Mouse (Mus musculus): ENCODE data around the gene Nxf1. TPM values are rescaled to one million over a fixed set of nuclear protein-coding genes. Genes with fewer than 3 reads are reported as not detected.
A peak's percentile ranks its signal among the peaks of the same experiment; 100 is the strongest.

The Nxf1 gene
- polyA plus RNA-seq, 1 experiment from 2014 or later: 182 TPM

- no peak for DNase-seq (ENCODE audit: low spot score)
These were observed 60.1 kb downstream of the Nxf1 start for GRCm38 (mm10) chr19:8817001-8817400.

DNA sequence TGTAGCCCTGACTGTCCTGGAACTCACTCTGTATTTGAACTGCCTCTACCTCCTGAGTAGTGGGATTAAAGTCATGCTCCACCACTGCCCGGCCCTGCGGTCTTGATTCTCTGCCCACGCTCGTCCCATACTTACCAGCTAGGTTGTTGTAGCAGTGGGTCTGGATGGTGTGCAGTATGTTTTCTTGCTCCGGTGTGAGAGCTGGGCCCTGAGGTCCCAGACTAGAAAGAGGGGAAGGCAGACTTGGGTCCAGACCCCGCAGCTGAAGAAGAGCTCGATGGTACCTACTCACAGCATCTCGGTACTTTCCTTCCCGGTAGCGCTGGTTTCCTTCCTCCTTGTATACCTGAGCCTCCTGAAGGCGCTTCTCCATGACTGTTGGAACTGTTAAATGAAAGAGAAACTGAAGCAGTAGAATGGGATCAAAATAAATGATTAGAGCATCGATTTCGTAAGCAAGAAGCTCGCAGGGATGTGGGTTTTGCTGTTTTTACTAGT, 61.5 kb downstream of the Nxf1 start:
- peak; percentile 18 for DNase-seq (ENCODE audit: low spot score)

- peak; percentile 97 for DNase-seq (ENCODE audit: low spot score)
These were observed 62.1 kb downstream of the Nxf1 start, which contains the start of gene Ttc9c for GRCm38 (mm10) chr19:8818801-8819595. TSS of gene Ttc9c (minus strand) at chr19:8819333.

- peak; percentile 100 for DNase-seq (ENCODE audit: low spot score)
These were observed 62.9 kb downstream of the Nxf1 start, which contains the start of gene Hnrnpul2 for GRCm38 (mm10) chr19:8819596-8820423. TSS of gene Hnrnpul2 (plus strand) at chr19:8820010.

Small RNAs within 50 kb of the gene (microRNA-seq; reads per million reads assigned to microRNA genes)
- 1.7 reads per million for gene Mir6992 (ENCODE audit: borderline number of aligned reads)

Other genes starting within 250 kb of the Nxf1 start
- 0.04 and 0.22 TPM in 2 replicates for gene Slc22a8, start 165.8 kb upstream of the Nxf1 start, polyA plus RNA-seq (2015; fragmentation: Nextera tagmentation; extraction: Ambion mirVana)
- gene Slc22a6, start 139.0 kb upstream of the Nxf1 start, polyA plus RNA-seq (2015; fragmentation: Nextera tagmentation; extraction: Ambion mirVana): not detected in 2 replicates
- 0.04 and 0.05 TPM in 2 replicates for gene Chrm1, start 93.3 kb upstream of the Nxf1 start, polyA plus RNA-seq (2015; fragmentation: Nextera tagmentation; extraction: Ambion mirVana)
- 122 and 131 TPM in 2 replicates for gene Slc3a2, start 33.7 kb upstream of the Nxf1 start, polyA plus RNA-seq (2015; fragmentation: Nextera tagmentation; extraction: Ambion mirVana)
- 101 and 103 TPM in 2 replicates for gene Wdr74, start 21.2 kb upstream of the Nxf1 start, polyA plus RNA-seq (2015; fragmentation: Nextera tagmentation; extraction: Ambion mirVana)
- gene 1700092M07Rik, start 16.4 kb upstream of the Nxf1 start, polyA plus RNA-seq (2015; fragmentation: Nextera tagmentation; extraction: Ambion mirVana): 0.79 and 0.84 TPM in 2 replicates
- 108 and 114 TPM in 2 replicates for gene Stx5a, start 15.7 kb upstream of the Nxf1 start, polyA plus RNA-seq (2015; fragmentation: Nextera tagmentation; extraction: Ambion mirVana)
- gene Tmem223, start 13.9 kb downstream of the Nxf1 start, polyA plus RNA-seq (2015; fragmentation: Nextera tagmentation; extraction: Ambion mirVana): 205 and 223 TPM in 2 replicates
- gene Tmem179b, start 17.4 kb downstream of the Nxf1 start, polyA plus RNA-seq (2015; fragmentation: Nextera tagmentation; extraction: Ambion mirVana): 154 and 166 TPM in 2 replicates
- 24.1 and 24.7 TPM in 2 replicates for gene Taf6l, start 29.3 kb downstream of the Nxf1 start, polyA plus RNA-seq (2015; fragmentation: Nextera tagmentation; extraction: Ambion mirVana)
- 233 and 246 TPM in 2 replicates for gene Polr2g, start 41.5 kb downstream of the Nxf1 start, polyA plus RNA-seq (2015; fragmentation: Nextera tagmentation; extraction: Ambion mirVana)
- gene Zbtb3, start 45.5 kb downstream of the Nxf1 start, polyA plus RNA-seq (2015; fragmentation: Nextera tagmentation; extraction: Ambion mirVana): 2.9 and 3.5 TPM in 2 replicates
- 44.1 and 49.8 TPM in 2 replicates for gene Ttc9c, start 62.3 kb downstream of the Nxf1 start, polyA plus RNA-seq (2015; fragmentation: Nextera tagmentation; extraction: Ambion mirVana)
- 4.3 and 5.3 TPM in 2 replicates for gene Hnrnpul2, start 62.9 kb downstream of the Nxf1 start, polyA plus RNA-seq (2015; fragmentation: Nextera tagmentation; extraction: Ambion mirVana)
- not detected in 2 replicates for gene AC129217.1, start 72.7 kb downstream of the Nxf1 start, polyA plus RNA-seq (2015; fragmentation: Nextera tagmentation; extraction: Ambion mirVana)
- gene Bscl2, start 80.4 kb downstream of the Nxf1 start, polyA plus RNA-seq (2015; fragmentation: Nextera tagmentation; extraction: Ambion mirVana): 54.6 and 63.0 TPM in 2 replicates
- gene Gng3, start 82.1 kb downstream of the Nxf1 start, polyA plus RNA-seq (2015; fragmentation: Nextera tagmentation; extraction: Ambion mirVana): 0.36 and 0.66 TPM in 2 replicates
- 0.78 and 1.1 TPM in 2 replicates for gene Lrrn4cl, start 93.7 kb downstream of the Nxf1 start, polyA plus RNA-seq (2015; fragmentation: Nextera tagmentation; extraction: Ambion mirVana)
- gene Ubxn1, start 114.4 kb downstream of the Nxf1 start, polyA plus RNA-seq (2015; fragmentation: Nextera tagmentation; extraction: Ambion mirVana): 171 and 178 TPM in 2 replicates
- gene Uqcc3, start 123.8 kb downstream of the Nxf1 start, polyA plus RNA-seq (2015; fragmentation: Nextera tagmentation; extraction: Ambion mirVana): 106 and 119 TPM in 2 replicates
- 67.6 and 70.2 TPM in 2 replicates for gene Lbhd1, start 126.7 kb downstream of the Nxf1 start, polyA plus RNA-seq (2015; fragmentation: Nextera tagmentation; extraction: Ambion mirVana)
- not detected in 2 replicates for gene Gm49403, start 126.9 kb downstream of the Nxf1 start, polyA plus RNA-seq (2015; fragmentation: Nextera tagmentation; extraction: Ambion mirVana)
- 80.7 and 98.0 TPM in 2 replicates for gene 1810009A15Rik, start 131.8 kb downstream of the Nxf1 start, polyA plus RNA-seq (2015; fragmentation: Nextera tagmentation; extraction: Ambion mirVana)
- gene Gm49416, start 131.9 kb downstream of the Nxf1 start, polyA plus RNA-seq (2015; fragmentation: Nextera tagmentation; extraction: Ambion mirVana): not detected in 2 replicates
- gene Ints5, start 135.9 kb downstream of the Nxf1 start, polyA plus RNA-seq (2015; fragmentation: Nextera tagmentation; extraction: Ambion mirVana): 32.4 and 33.6 TPM in 2 replicates
- 51.9 and 55.5 TPM in 2 replicates for gene Ganab, start 141.0 kb downstream of the Nxf1 start, polyA plus RNA-seq (2015; fragmentation: Nextera tagmentation; extraction: Ambion mirVana)
- 28.4 and 29.3 TPM in 2 replicates for gene B3gat3, start 163.3 kb downstream of the Nxf1 start, polyA plus RNA-seq (2015; fragmentation: Nextera tagmentation; extraction: Ambion mirVana)
- 4.7 TPM in 2 replicates for gene Rom1, start 172.3 kb downstream of the Nxf1 start, polyA plus RNA-seq (2015; fragmentation: Nextera tagmentation; extraction: Ambion mirVana)
- 25.2 and 27.1 TPM in 2 replicates for gene Eml3, start 172.5 kb downstream of the Nxf1 start, polyA plus RNA-seq (2015; fragmentation: Nextera tagmentation; extraction: Ambion mirVana)
- 203 and 214 TPM in 2 replicates for gene Mta2, start 184.8 kb downstream of the Nxf1 start, polyA plus RNA-seq (2015; fragmentation: Nextera tagmentation; extraction: Ambion mirVana)
- 31.2 and 32.4 TPM in 2 replicates for gene Tut1, start 196.8 kb downstream of the Nxf1 start, polyA plus RNA-seq (2015; fragmentation: Nextera tagmentation; extraction: Ambion mirVana)
- gene Eef1g, start 210.0 kb downstream of the Nxf1 start, polyA plus RNA-seq (2015; fragmentation: Nextera tagmentation; extraction: Ambion mirVana): 326 and 340 TPM in 2 replicates
- 20.3 and 22.3 TPM in 2 replicates for gene Ahnak, start 232.2 kb downstream of the Nxf1 start, polyA plus RNA-seq (2015; fragmentation: Nextera tagmentation; extraction: Ambion mirVana)